Mouse (Mus musculus): ENCODE results near the gene Xirp1. TPM values are rescaled to one million over a fixed set of nuclear protein-coding genes. Genes with fewer than 3 reads are reported as not detected.
A peak's percentile ranks its signal among the peaks of the same experiment; 100 is the strongest.

The Xirp1 gene
- total and polyA plus RNA-seq, 3 experiments, result 55.5 to 133 (median 118) TPM

- no peaks in the 10 kb centered on the region for H3K36me3 ChIP-seq (ENCODE audit: control insufficient read depth, insufficient read depth, low read length)
- no peaks in the 10 kb centered on the region for H3K79me2 ChIP-seq (replicated peaks; ENCODE audit: control insufficient read depth, insufficient read depth, low read length)
- 65% methylated on average over 7 of the region's 7 CpGs for WGBS
- no peaks in the 10 kb centered on the region for H3K27me3 ChIP-seq (ENCODE audit: control insufficient read depth, insufficient read depth, low read length)
- H3K27ac ChIP-seq, result no peak overlapping the region
- H3K4me3 ChIP-seq, result no peak overlapping the region
- TF ChIP-seq POLR2A (IDR thresholded peaks at IDR 0.05; ENCODE audit: insufficient read depth, low read depth, low read length) (no peak), EP300 (IDR thresholded peaks at IDR 0.05; ENCODE audit: insufficient read depth, low read depth, low read length) (no peak), CTCF (IDR thresholded peaks at IDR 0.05) (no peak)
- intact Hi-C loops (cut with DNase I), result no loop called here
- H3K9ac ChIP-seq (ENCODE audit: low read depth, low read length), result no peak overlapping the region
- peak in 1 of 2 experiments; percentile 40 for DNase-seq
- H3K4me1 ChIP-seq (ENCODE audit: control insufficient read depth, insufficient read depth, low read length), result no peaks in the 10 kb centered on the region
These were observed 19.7 kb upstream of the Xirp1 start for GRCm38 (mm10) chr9:120043115-120043514.

GRCm38 (mm10) chr9:120037414-120037813, 14.0 kb upstream of the Xirp1 start:
- Histone ChIP-seq H3K27ac (no peak overlapping the region), H3K4me3 (no peak overlapping the region), H3K36me3 (ENCODE audit: control insufficient read depth, insufficient read depth, low read length) (no peaks in the 10 kb centered on the region), H3K27me3 (ENCODE audit: control insufficient read depth, insufficient read depth, low read length) (no peaks in the 10 kb centered on the region), H3K79me2 (replicated peaks; ENCODE audit: control insufficient read depth, insufficient read depth, low read length) (no peaks in the 10 kb centered on the region), H3K4me1 (ENCODE audit: control insufficient read depth, insufficient read depth, low read length) (no peaks in the 10 kb centered on the region), H3K9ac (ENCODE audit: low read depth, low read length) (no peak overlapping the region)
- no peak for DNase-seq
- TF ChIP-seq CTCF (IDR thresholded peaks at IDR 0.05) (no peak), POLR2A (IDR thresholded peaks at IDR 0.05; ENCODE audit: insufficient read depth, low read depth, low read length) (no peak), EP300 (IDR thresholded peaks at IDR 0.05; ENCODE audit: insufficient read depth, low read depth, low read length) (no peak)
- intact Hi-C loops (cut with DNase I), result no loop called here
- WGBS, result 82% methylated on average over 7 of the region's 7 CpGs

- Histone ChIP-seq H3K36me3 (ENCODE audit: control insufficient read depth, insufficient read depth, low read length) (no peaks in the 10 kb centered on the region), H3K4me1 (ENCODE audit: control insufficient read depth, insufficient read depth, low read length) (no peaks in the 10 kb centered on the region), H3K4me3 (no peak overlapping the region), H3K27me3 (ENCODE audit: control insufficient read depth, insufficient read depth, low read length) (no peaks in the 10 kb centered on the region), H3K27ac (no peak overlapping the region), H3K79me2 (replicated peaks; ENCODE audit: control insufficient read depth, insufficient read depth, low read length) (no peaks in the 10 kb centered on the region), H3K9ac (ENCODE audit: low read depth, low read length) (no peak overlapping the region)
- intact Hi-C loops (cut with DNase I), result no loop called here
- no peak for TF ChIP-seq CTCF (IDR thresholded peaks at IDR 0.05)
- TF ChIP-seq EP300 (IDR thresholded peaks at IDR 0.05; ENCODE audit: insufficient read depth, low read depth, low read length), result no peak
- 70% methylated on average over 8 of the region's 8 CpGs for WGBS
- no peak for DNase-seq
These were observed 11.0 kb upstream of the Xirp1 start for GRCm38 (mm10) chr9:120034375-120034774.

- H3K27ac ChIP-seq, result no peak overlapping the region
- no peak for TF ChIP-seq CTCF (IDR thresholded peaks at IDR 0.05)
- TF ChIP-seq EP300 (IDR thresholded peaks at IDR 0.05; ENCODE audit: insufficient read depth, low read depth, low read length), result no peak
- TF ChIP-seq POLR2A (IDR thresholded peaks at IDR 0.05; ENCODE audit: insufficient read depth, low read depth, low read length), result no peak
- no peak for DNase-seq
- H3K36me3 ChIP-seq (ENCODE audit: control insufficient read depth, insufficient read depth, low read length), result no peaks in the 10 kb centered on the region
- 87% methylated on average over 6 of the region's 6 CpGs for WGBS
- H3K9ac ChIP-seq (ENCODE audit: low read depth, low read length), result no peak overlapping the region
- intact Hi-C loops (cut with DNase I), result no loop called here
- no peak overlapping the region for H3K4me3 ChIP-seq
- H3K27me3 ChIP-seq (ENCODE audit: control insufficient read depth, insufficient read depth, low read length), result no peaks in the 10 kb centered on the region
- H3K4me1 ChIP-seq (ENCODE audit: control insufficient read depth, insufficient read depth, low read length), result peaks cover 3% of the 10 kb centered on the region; the same call in 1 of the 2 replicates
- H3K79me2 ChIP-seq (replicated peaks; ENCODE audit: control insufficient read depth, insufficient read depth, low read length), result no peaks in the 10 kb centered on the region
These were observed 9.3 kb upstream of the Xirp1 start for GRCm38 (mm10) chr9:120032710-120033109.

GRCm38 (mm10) chr9:120030421-120030820, 7.0 kb upstream of the Xirp1 start:
- Histone ChIP-seq H3K4me1 (ENCODE audit: control insufficient read depth, insufficient read depth, low read length) (peaks cover 10% of the 10 kb centered on the region), H3K36me3 (ENCODE audit: control insufficient read depth, insufficient read depth, low read length) (no peaks in the 10 kb centered on the region), H3K27me3 (ENCODE audit: control insufficient read depth, insufficient read depth, low read length) (no peaks in the 10 kb centered on the region), H3K9ac (ENCODE audit: low read depth, low read length) (no peak overlapping the region), H3K79me2 (replicated peaks; ENCODE audit: control insufficient read depth, insufficient read depth, low read length) (no peaks in the 10 kb centered on the region), H3K4me3 (no peak overlapping the region), H3K27ac (no peak overlapping the region)
- TF ChIP-seq EP300 (IDR thresholded peaks at IDR 0.05; ENCODE audit: insufficient read depth, low read depth, low read length), result no peak
- TF ChIP-seq POLR2A (IDR thresholded peaks at IDR 0.05; ENCODE audit: insufficient read depth, low read depth, low read length), result no peak
- TF ChIP-seq CTCF (IDR thresholded peaks at IDR 0.05), result no peak
- intact Hi-C loops (cut with DNase I), result no loop called here
- DNase-seq, result no peak
- WGBS, result 79% methylated on average over 10 of the region's 10 CpGs

- Histone ChIP-seq H3K79me2 (replicated peaks; ENCODE audit: control insufficient read depth, insufficient read depth, low read length) (no peaks in the 10 kb centered on the region), H3K4me3 (no peak overlapping the region), H3K9ac (ENCODE audit: low read depth, low read length) (no peak overlapping the region), H3K36me3 (ENCODE audit: control insufficient read depth, insufficient read depth, low read length) (no peaks in the 10 kb centered on the region), H3K4me1 (ENCODE audit: control insufficient read depth, insufficient read depth, low read length) (peaks cover 10% of the 10 kb centered on the region), H3K27me3 (ENCODE audit: control insufficient read depth, insufficient read depth, low read length) (no peaks in the 10 kb centered on the region), H3K27ac (no peak overlapping the region)
- no peak for DNase-seq
- no peak for TF ChIP-seq POLR2A (IDR thresholded peaks at IDR 0.05; ENCODE audit: insufficient read depth, low read depth, low read length)
- intact Hi-C loops (cut with DNase I), result no loop called here
- WGBS, result 90% methylated on average over 6 of the region's 6 CpGs
These were observed 6.5 kb upstream of the Xirp1 start for GRCm38 (mm10) chr9:120029880-120030279.

Measured in heart, adult 2 months (tissue).